Mouse (Mus musculus): Measurements from ENCODE around the gene Pank1. TPM values are rescaled to one million over a fixed set of nuclear protein-coding genes. Genes with fewer than 3 reads are reported as not detected.

Pank1 gene
- total and polyA plus RNA-seq, 3 experiments, result 1.8 to 3.2 (median 2.9) TPM

GRCm38 (mm10) chr19:34815371-34815770 lies 63.9 kb downstream of the Pank1 start:
- Histone ChIP-seq H3K27ac (ENCODE audit: insufficient read depth, low read depth) (no peak overlapping the region), H3K4me3 (replicated peaks in 1 of 3; ENCODE audit: low read depth in 2 of 3, low read length in 2 of 3, poor library complexity in 1 of 3) (no peak overlapping the region), H3K9ac (ENCODE audit: insufficient read depth, low read depth) (no peak overlapping the region), H3K27me3 (replicated peaks) (no peaks in the 10 kb centered on the region), H3K4me2 (ENCODE audit: insufficient read depth, low read depth, poor library complexity, severe bottlenecking) (no peak overlapping the region), H3K4me1 (ENCODE audit: control insufficient read depth in 1 of 2, insufficient read depth in 2 of 2) (no peaks in the 10 kb centered on the region), H3K79me2 (replicated peaks; ENCODE audit: control insufficient read depth, extremely low read depth, insufficient read depth, poor library complexity, severe bottlenecking) (no peaks in the 10 kb centered on the region), H3K9me3 (replicated peaks; ENCODE audit: low read length) (no peaks in the 10 kb centered on the region), H3K36me3 (replicated peaks in 1 of 2; ENCODE audit: control insufficient read depth in 1 of 2, insufficient read depth in 1 of 2, low read length in 1 of 2) (peaks cover 0 to 12% of the 10 kb centered on the region in 2 experiments)
- dilution Hi-C loops (cut with MboI; ENCODE audit: extremely low pct_ligation_motif_present, extremely low pct_unique_long_range_greater_than_20kb, low sequenced_read_pairs) (no loop called here), in situ Hi-C loops (cut with MboI; ENCODE audit: low pct_ligation_motif_present, low pct_unique_long_range_greater_than_20kb, low sequenced_read_pairs) (no loop called here)
- no peak for DNase-seq (ENCODE audit: extremely low read depth)
- TF ChIP-seq EP300 (IDR thresholded peaks at IDR 0.05; ENCODE audit: low read length) (no peak), GABPA (IDR thresholded peaks at IDR 0.05; ENCODE audit: insufficient replicate concordance, low read depth, low read length) (no peak), MXI1 (IDR thresholded peaks at IDR 0.05; ENCODE audit: low read depth, low read length) (no peak), SIN3A (IDR thresholded peaks at IDR 0.05; ENCODE audit: low read length) (no peak), E2F4 (IDR thresholded peaks at IDR 0.05; ENCODE audit: insufficient replicate concordance, low read depth, low read length) (no peak), UBTF (IDR thresholded peaks at IDR 0.05; ENCODE audit: low read depth, low read length) (no peak), RAD21 (IDR thresholded peaks at IDR 0.05; ENCODE audit: low read depth, low read length) (no peak), NRF1 (IDR thresholded peaks at IDR 0.05; ENCODE audit: low read depth, low read length) (no peak), CTCF (conservative IDR thresholded peaks at IDR 0.05 in 1 of 2, IDR thresholded peaks at IDR 0.05 in 1 of 2; ENCODE audit: low read depth in 2 of 2, low read length in 2 of 2) (no peak), CHD1 (IDR thresholded peaks at IDR 0.05; ENCODE audit: low read depth, low read length) (no peak), MAZ (IDR thresholded peaks at IDR 0.05; ENCODE audit: low read depth, low read length) (no peak), MAFK (IDR thresholded peaks at IDR 0.05; ENCODE audit: insufficient replicate concordance, low read length) (no peak), MEF2A (IDR thresholded peaks at IDR 0.05; ENCODE audit: borderline replicate concordance, low read depth, low read length) (no peak), JUN (IDR thresholded peaks at IDR 0.05; ENCODE audit: insufficient read depth, low read depth, low read length) (no peak), IRF4 (IDR thresholded peaks at IDR 0.05; ENCODE audit: low read depth, low read length) (no peak), TBP (conservative IDR thresholded peaks at IDR 0.05; ENCODE audit: low read depth, low read length) (no peak)

- Histone ChIP-seq H3K36me3 (replicated peaks in 1 of 2; ENCODE audit: control insufficient read depth in 1 of 2, insufficient read depth in 1 of 2, low read length in 1 of 2) (peaks cover 0 to 10% of the 10 kb centered on the region in 2 experiments), H3K79me2 (replicated peaks; ENCODE audit: control insufficient read depth, extremely low read depth, insufficient read depth, poor library complexity, severe bottlenecking) (no peaks in the 10 kb centered on the region), H3K27me3 (replicated peaks) (no peaks in the 10 kb centered on the region), H3K4me2 (ENCODE audit: insufficient read depth, low read depth, poor library complexity, severe bottlenecking) (no peak overlapping the region), H3K4me1 (ENCODE audit: control insufficient read depth in 1 of 2, insufficient read depth in 2 of 2) (no peaks in the 10 kb centered on the region), H3K9ac (ENCODE audit: insufficient read depth, low read depth) (no peak overlapping the region), H3K27ac (ENCODE audit: insufficient read depth, low read depth) (no peak overlapping the region), H3K4me3 (replicated peaks in 1 of 3; ENCODE audit: low read depth in 2 of 3, low read length in 2 of 3, poor library complexity in 1 of 3) (no peak overlapping the region), H3K9me3 (replicated peaks; ENCODE audit: low read length) (no peaks in the 10 kb centered on the region)
- dilution Hi-C loops (cut with MboI; ENCODE audit: extremely low pct_ligation_motif_present, extremely low pct_unique_long_range_greater_than_20kb, low sequenced_read_pairs) (no loop called here), in situ Hi-C loops (cut with MboI; ENCODE audit: low pct_ligation_motif_present, low pct_unique_long_range_greater_than_20kb, low sequenced_read_pairs) (no loop called here)
- no peak for DNase-seq (ENCODE audit: extremely low read depth)
- TF ChIP-seq KAT2A (IDR thresholded peaks at IDR 0.05; ENCODE audit: insufficient replicate concordance, low read length) (no peak), E2F4 (IDR thresholded peaks at IDR 0.05; ENCODE audit: insufficient replicate concordance, low read depth, low read length) (no peak), NRF1 (IDR thresholded peaks at IDR 0.05; ENCODE audit: low read depth, low read length) (no peak), SMC3 (IDR thresholded peaks at IDR 0.05; ENCODE audit: low read depth, low read length) (no peak), MAX (IDR thresholded peaks at IDR 0.05; ENCODE audit: low read length) (no peak), GABPA (IDR thresholded peaks at IDR 0.05; ENCODE audit: insufficient replicate concordance, low read depth, low read length) (no peak), TCF12 (IDR thresholded peaks at IDR 0.05; ENCODE audit: low read depth, low read length) (no peak), RCOR1 (conservative IDR thresholded peaks at IDR 0.05; ENCODE audit: low read depth, low read length) (no peak), CHD2 (IDR thresholded peaks at IDR 0.05; ENCODE audit: low read length) (no peak), JUN (IDR thresholded peaks at IDR 0.05; ENCODE audit: insufficient read depth, low read depth, low read length) (no peak), HCFC1 (IDR thresholded peaks at IDR 0.05; ENCODE audit: low read depth, low read length) (no peak), USF2 (conservative IDR thresholded peaks at IDR 0.05; ENCODE audit: low read depth, low read length) (no peak)
Observed at GRCm38 (mm10) chr19:34814696-34815095, 64.6 kb downstream of the Pank1 start.

All from CH12.LX (cell line).